Mouse (Mus musculus) embryonic fibroblast, embryonic 13.5 days (primary cell): ENCODE results near the gene Uba5.

Experiments
- CTCF ChIP-seq: IDR thresholded peaks from 2 replicates; pipeline ENCODE4 v1.5.1; 2011; ENCODE audit warnings: mild to moderate bottlenecking, control low read depth, low read length, moderate library complexity, borderline replicate concordance; ENCODE audit not compliant: insufficient read depth
- POLR2A ChIP-seq: IDR thresholded peaks from 2 replicates; pipeline ENCODE4 v1.6.1; 2011; ENCODE audit warnings: low read depth, mild to moderate bottlenecking, control low read depth, low read length, moderate library complexity

DNA sequence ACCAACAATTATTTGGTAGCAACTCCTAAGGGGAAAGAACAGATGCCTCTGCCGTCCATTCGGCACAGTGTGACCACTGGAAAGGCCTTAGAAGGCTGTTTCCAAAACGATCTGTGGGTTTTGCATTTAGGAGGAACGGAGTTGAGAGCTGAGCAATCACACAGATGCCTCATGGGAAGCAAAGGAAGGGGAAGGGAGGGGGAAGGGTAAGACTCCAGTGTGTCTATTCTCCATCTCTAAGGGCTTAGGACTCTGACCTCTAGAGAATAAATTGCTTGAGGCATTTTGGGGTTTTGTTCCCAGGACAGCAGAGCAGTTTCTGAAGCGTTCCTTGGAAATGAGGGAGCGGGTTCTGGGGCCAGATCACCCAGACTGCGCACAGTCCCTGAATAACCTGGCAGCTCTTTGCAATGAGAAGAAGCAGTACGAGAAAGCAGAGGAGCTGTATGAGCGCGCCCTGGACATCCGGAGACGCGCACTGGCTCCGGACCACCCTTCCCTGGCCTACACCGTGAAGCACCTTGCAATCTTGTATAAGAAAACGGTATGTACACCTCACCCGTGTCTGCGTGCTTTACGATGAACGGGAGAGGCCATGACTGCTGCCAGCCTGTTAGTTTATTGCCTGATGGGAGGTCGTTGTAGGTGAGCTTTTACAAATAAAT is 23.8 kb downstream of the Uba5 start:
- TF ChIP-seq CTCF: no peak
- no peak for TF ChIP-seq POLR2A
